Mouse (Mus musculus): ENCODE results near the gene Cldnd2.
"Not testable (repeated sequence)": the region's sequence is repeated elsewhere in the genome, so short reads cannot be mapped to it uniquely, and the experiment has no call there.

Gene Cldnd2

DNA sequence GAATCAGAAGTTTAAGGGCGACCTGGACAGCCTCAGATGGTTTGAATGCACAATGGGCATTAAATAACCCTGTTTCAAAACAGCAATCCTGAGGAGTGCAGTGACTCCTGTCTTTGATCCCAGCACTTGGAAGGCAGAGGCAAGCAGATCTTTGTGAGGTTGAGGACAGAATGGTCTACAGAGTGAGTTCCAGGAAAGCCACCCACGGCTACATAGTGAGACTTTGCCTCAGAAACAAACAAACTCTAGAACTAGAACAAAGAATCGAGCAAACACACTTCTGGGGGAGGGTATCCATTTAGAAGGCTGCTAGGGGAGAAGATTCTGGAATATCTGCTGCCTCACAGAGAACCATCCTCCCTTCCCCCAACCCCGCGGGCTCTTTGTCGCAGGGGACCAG, at the start of gene Cldnd2:
TSS of gene Cldnd2 (plus strand) at position 301 of the 400 bp plus-strand sequence.
- in situ Hi-C loops (cut with MboI; ENCODE audit: low pct_unique_long_range_greater_than_20kb in 1 of 2, low sequenced_read_pairs in 2 of 2, unreplicated experiment in 1 of 2): no loop called here

DNA sequence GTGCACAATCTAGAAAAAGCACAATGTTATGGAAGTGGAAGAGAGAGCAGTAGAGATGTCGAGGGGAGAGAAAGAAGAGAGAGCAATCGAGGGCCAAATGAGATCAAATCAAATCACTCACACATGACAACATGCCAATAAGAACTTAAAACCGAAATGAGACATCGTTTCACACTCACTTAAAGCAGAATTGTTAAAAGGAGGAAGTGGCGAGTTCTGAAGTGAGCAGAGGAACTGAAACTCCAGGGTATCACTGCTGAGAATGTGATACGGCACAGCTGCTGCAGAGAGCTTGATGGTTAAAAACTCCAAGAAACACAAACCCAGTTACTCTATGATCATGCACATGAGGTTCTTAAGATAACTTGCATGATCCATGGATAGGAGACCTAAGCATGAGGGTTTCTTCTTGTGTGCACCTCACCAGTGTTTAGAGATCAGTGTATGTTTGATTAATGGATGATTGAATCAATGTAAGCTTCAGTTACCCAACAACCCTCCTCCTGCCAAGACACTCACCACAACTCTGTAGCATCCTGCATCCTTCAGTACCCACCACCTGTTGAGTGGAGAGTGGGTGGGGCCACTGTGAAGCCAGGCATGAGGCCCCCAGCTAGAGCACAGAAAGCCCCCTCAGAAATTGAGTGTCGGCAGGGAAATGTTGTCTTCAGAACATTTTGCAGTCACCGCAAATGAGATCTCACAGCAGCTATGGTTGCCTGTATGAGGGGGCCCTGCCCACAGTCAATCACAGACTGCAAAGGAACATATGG, 48.0 kb upstream of the Cldnd2 start:
- in situ Hi-C loops (cut with MboI; ENCODE audit: low pct_unique_long_range_greater_than_20kb in 1 of 2, low sequenced_read_pairs in 2 of 2, unreplicated experiment in 1 of 2): no loop called here

- in situ Hi-C loops (cut with MboI; ENCODE audit: low pct_unique_long_range_greater_than_20kb in 1 of 2, low sequenced_read_pairs in 2 of 2, unreplicated experiment in 1 of 2): loop anchor here in 1 of 2 experiments (5.0 kb wide), 1 partner anchor 52 kb away; no protein-coding TSS in a partner anchor
Measured at GRCm38 (mm10) chr7:43399501-43399900, 41.1 kb upstream of the Cldnd2 start.

DNA sequence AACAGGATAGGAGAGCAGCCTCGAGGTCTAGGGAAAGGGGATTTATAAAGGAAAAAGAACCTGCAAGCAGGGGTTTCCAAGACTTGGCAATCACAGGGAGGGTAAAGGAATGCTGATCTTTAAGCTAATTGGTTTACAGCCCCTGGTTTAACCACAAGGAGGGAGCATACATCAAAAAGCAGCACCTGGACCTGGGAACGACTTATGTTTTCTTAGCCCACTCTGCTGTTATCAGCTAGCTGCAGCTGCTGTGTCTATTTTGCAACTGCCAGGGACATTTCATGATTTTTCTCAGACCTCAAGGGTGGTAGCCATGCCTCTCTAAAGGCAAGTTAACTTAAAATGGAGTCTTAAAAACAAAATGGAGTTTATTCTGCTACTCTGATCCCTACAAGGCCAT, 37.9 kb upstream of the Cldnd2 start:
- in situ Hi-C loops (cut with MboI; ENCODE audit: low pct_unique_long_range_greater_than_20kb in 1 of 2, low sequenced_read_pairs in 2 of 2, unreplicated experiment in 1 of 2): no loop called here

- in situ Hi-C loops (cut with MboI; ENCODE audit: low pct_unique_long_range_greater_than_20kb in 1 of 2, low sequenced_read_pairs in 2 of 2, unreplicated experiment in 1 of 2): no loop called here
Measured at GRCm38 (mm10) chr7:43407573-43407972, 33.0 kb upstream of the Cldnd2 start.

- in situ Hi-C loops (cut with MboI; ENCODE audit: low pct_unique_long_range_greater_than_20kb in 1 of 2, low sequenced_read_pairs in 2 of 2, unreplicated experiment in 1 of 2): no loop called here
Measured at GRCm38 (mm10) chr7:43408131-43408553, 32.4 kb upstream of the Cldnd2 start, which contains the start of gene Siglecg. TSS of gene Siglecg (plus strand) at chr7:43408204.

DNA sequence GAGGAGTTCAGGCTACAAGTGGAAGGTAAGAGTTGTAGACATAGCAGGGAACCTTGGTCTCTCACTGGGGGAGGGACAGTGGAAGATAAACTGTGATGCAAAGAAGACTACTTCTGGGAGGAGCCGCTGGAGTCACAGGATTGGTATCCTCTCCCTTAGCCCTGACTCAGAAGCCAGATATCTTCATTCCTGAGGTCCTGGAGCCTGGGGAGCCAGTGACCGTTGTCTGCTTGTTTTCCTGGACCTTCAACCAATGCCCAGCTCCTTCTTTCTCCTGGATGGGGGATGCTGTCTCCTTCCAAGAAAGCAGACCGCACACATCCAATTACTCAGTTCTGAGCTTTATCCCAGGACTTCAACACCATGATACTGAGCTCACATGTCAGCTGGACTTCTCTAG, 31.5 kb upstream of the Cldnd2 start:
- in situ Hi-C loops (cut with MboI; ENCODE audit: low pct_unique_long_range_greater_than_20kb in 1 of 2, low sequenced_read_pairs in 2 of 2, unreplicated experiment in 1 of 2): no loop called here

GRCm38 (mm10) chr7:43411724-43412123, 28.9 kb upstream of the Cldnd2 start:
- in situ Hi-C loops (cut with MboI; ENCODE audit: low pct_unique_long_range_greater_than_20kb in 1 of 2, low sequenced_read_pairs in 2 of 2, unreplicated experiment in 1 of 2): not testable (repeated sequence)

DNA sequence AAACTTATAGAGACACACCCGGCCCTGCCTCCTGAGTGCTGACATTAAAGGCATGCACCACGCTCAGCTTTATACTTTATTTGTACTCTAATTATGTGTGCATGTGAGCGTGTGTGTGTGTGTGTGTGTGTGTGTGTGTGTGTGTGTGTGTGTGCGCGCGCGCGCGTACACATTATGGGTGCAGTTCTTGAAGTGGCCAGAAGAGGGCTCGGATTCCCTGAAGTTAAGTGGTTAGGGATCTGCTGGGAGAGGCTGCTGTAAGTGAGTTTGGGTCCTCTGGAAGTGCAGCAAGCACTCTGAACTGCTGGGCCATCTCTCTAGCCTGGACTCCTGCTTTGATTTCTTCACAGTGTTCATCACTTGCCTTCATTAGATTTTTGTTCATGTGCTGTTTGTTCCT, 23.3 kb upstream of the Cldnd2 start:
- in situ Hi-C loops (cut with MboI; ENCODE audit: low pct_unique_long_range_greater_than_20kb in 1 of 2, low sequenced_read_pairs in 2 of 2, unreplicated experiment in 1 of 2): no loop called here

DNA sequence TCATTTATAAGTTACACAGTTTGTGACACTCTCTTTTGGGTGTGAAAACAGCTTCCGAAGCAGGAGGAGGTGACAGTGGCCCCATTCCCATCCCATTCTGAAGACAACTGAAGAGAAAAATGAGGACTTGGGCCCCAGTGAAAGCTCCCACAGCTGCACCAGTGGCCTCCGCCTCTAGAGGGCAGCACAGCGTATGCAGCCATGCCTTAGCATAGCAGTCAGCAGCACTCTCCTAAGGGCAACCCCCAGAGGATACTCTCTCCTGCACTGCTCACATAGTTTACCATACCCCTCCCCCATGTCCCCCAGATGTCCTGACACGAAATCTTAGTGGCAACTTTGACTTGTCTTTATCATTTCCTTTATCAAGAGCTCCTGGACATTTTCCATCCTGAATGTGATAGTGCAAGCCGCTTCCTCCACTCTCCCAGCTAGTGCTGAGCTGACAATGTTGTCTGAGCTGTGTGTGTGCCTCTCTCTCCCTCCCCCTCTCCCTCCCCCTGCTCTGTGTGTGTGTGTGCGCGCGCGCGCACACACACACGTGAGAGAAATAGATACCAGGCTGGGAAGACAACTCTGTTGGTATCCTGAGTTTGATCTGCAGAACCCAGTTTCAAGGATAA, 17.5 kb upstream of the Cldnd2 start:
- in situ Hi-C loops (cut with MboI; ENCODE audit: low pct_unique_long_range_greater_than_20kb in 1 of 2, low sequenced_read_pairs in 2 of 2, unreplicated experiment in 1 of 2): no loop called here

DNA sequence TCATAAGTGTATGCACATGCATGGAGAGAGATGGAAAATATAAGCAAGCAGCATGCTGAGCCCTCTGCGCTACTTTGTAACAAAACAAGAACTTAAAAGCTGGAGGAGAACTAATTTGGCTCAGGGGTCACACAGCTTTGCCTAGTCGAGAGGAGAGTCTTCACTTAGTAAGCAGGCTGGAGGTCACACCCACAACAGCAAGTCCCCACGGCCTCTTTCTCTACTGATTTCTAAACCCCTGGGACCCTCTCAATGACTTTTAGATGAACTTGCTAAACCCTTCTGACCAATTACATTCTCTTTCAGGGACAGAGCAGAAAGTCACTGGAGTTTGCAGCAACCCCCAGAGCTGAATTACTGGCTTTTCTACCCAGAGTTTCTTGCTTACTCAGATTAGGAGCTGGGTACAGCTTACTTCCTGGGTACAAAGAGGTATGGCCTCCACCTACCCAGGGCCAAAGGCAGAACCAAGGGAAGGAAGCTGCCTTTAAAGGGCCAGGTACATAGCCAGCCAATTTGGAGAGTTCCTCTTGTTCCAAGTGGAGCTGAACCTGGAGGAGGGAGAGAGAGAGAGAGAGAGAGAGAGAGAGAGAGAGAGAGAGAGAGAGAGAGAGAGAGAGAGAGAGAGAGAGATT, 16.5 kb upstream of the Cldnd2 start:
- in situ Hi-C loops (cut with MboI; ENCODE audit: low pct_unique_long_range_greater_than_20kb in 1 of 2, low sequenced_read_pairs in 2 of 2, unreplicated experiment in 1 of 2): no loop called here

DNA sequence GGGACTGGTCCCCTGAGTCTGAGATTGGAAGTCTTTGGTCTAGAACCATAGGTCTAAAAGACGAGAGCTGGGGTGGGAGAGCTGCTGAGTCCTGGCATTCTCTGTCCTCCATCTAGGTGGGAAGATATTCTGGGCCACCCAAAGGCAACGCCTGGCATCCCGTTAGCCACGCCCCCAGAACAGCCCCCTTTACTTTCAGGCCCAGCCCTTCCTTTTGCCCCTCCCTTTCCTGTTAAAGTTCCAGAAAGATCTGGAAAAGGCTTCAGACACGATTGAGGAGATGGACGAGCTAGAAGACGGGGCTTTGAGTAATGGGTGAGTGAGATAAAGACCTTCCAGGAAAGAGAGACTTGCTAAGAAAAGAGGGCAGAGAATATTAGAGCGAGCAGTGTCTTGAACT, 13.2 kb upstream of the Cldnd2 start, which contains the start of gene Lim2:
TSS of gene Lim2 (plus strand) at position 265 of the 400 bp plus-strand sequence.
- in situ Hi-C loops (cut with MboI; ENCODE audit: low pct_unique_long_range_greater_than_20kb in 1 of 2, low sequenced_read_pairs in 2 of 2, unreplicated experiment in 1 of 2): no loop called here

DNA sequence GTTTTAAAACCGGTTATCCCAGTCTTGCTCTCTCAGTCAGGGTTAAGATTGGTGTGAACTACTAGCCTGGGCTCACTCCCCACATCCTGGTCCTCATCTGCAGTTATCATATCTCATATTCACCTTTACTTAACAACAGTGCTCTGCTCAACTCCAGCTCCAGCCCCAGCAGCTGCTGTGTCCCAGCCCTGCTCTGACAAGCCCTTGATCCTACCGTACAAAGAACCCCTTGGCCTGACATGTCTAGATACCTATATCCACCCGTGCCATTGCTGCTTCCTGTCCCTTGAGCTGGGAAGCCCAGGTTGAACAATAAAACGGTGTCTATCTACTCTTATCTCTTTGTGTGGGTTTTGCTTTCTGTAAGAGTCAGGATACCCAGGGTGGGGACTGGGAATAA, 11.1 kb upstream of the Cldnd2 start:
- in situ Hi-C loops (cut with MboI; ENCODE audit: low pct_unique_long_range_greater_than_20kb in 1 of 2, low sequenced_read_pairs in 2 of 2, unreplicated experiment in 1 of 2): no loop called here

DNA sequence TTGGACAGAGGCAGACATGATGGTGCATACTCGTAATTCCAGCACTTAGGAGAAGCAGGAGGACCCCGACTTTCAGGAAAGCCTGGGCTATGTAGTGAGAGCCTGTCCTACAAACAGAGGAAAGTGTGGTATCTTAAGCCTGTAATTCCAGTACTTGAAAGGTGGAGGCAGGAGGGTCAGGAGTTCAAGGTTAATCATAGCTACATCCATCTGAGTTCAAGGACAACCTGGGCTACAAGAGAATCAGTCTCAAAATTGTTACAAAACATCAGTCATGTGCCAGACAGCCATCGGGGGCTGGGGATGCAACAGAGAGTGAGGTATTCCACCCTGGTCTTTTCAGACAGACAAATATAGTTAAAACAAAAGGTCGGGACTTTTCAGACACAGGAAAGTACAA, 7.7 kb upstream of the Cldnd2 start:
- in situ Hi-C loops (cut with MboI; ENCODE audit: low pct_unique_long_range_greater_than_20kb in 1 of 2, low sequenced_read_pairs in 2 of 2, unreplicated experiment in 1 of 2): no loop called here

DNA sequence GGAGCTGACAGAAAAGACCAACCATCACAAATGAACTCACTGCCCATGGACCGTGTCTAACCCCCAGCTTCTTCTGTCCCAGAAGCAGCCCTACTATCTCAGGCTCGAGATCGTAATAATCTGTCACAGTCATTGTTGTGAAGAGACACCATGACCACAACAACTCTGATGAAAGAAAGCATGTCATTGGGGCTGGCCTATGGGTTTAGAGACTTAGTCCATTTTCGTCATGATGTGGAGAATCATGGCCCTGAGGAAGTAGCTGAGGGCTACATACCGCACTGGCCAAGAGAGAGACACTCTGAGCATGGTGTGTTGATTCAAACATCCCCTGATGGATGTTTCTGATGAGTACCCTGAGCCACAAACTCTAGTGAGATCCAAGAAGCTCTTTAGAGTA, 5.9 kb upstream of the Cldnd2 start:
- in situ Hi-C loops (cut with MboI; ENCODE audit: low pct_unique_long_range_greater_than_20kb in 1 of 2, low sequenced_read_pairs in 2 of 2, unreplicated experiment in 1 of 2): no loop called here

- in situ Hi-C loops (cut with MboI; ENCODE audit: low pct_unique_long_range_greater_than_20kb in 1 of 2, low sequenced_read_pairs in 2 of 2, unreplicated experiment in 1 of 2): no loop called here
Measured at GRCm38 (mm10) chr7:43436341-43437255, 4.0 kb upstream of the Cldnd2 start, which contains the start of gene Nkg7. TSS of gene Nkg7 (plus strand) at chr7:43437073.

- in situ Hi-C loops (cut with MboI; ENCODE audit: low pct_unique_long_range_greater_than_20kb in 1 of 2, low sequenced_read_pairs in 2 of 2, unreplicated experiment in 1 of 2): no loop called here
Measured at GRCm38 (mm10) chr7:43438611-43439010, 2.0 kb upstream of the Cldnd2 start.

DNA sequence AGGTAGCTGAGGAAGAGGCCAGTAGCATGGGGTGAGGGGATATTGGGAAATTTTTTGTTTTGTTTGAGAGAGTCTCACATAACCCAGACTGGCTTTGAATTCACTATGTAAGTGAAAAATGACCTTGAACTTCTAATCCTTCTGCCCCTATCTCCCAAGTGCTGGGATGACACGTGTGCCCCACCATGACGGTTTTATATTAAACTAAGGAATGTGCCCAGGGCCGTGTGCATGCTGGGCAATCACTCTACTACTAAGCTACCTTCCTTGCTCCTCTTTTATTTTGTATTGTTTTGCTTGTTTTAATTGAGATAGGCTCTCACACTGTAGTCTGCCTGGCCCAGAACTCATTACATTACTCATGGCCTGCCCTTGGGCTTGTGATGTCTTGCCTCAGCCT, 489 bp downstream of the Cldnd2 start:
- in situ Hi-C loops (cut with MboI; ENCODE audit: low pct_unique_long_range_greater_than_20kb in 1 of 2, low sequenced_read_pairs in 2 of 2, unreplicated experiment in 1 of 2): no loop called here

Measured in mouse embryonic stem cell (cell line).